Mouse (Mus musculus): ENCODE measurements around the gene Il11ra1.
"Not testable (repeated sequence)": the region's sequence is repeated elsewhere in the genome, so short reads cannot be mapped to it uniquely, and the experiment has no call there.

Il11ra1 gene

DNA sequence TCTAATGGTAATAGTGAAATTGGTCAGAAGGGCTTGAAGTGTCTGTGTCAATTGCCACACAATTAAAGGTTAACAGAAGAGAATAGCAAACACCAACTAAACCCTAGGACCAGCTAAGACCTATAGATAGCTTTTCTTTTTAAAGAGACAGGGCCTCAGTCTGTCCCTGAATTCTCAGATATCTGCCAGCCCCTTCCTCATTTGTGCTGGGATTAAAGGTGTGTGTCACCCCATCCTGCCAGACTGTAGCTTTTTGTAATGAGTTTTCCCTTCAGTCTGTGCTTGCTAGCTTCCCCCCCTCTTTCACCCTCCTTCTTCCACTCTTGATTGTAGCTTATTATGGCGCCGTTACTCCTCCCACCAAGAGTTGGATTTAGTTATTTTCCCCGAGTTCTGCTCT, 83.4 kb downstream of the Il11ra1 start:
- DNase-seq: not testable (repeated sequence)
